8 mouse cellular contexts compared by ENCODE assay signal in genomic region chr19:8713997-8714652, GRCm38 (mm10). TPM values are rescaled to one million over a fixed set of nuclear protein-coding genes. Genes with fewer than 3 reads are reported as not detected.
DNase-seq lines count a peak whose midpoint lies in the region; ATAC-seq and TF ChIP-seq lines count a peak whose summit lies in the region.

No protein-coding gene starts in this region.

- no peak for DNase-seq in heart, postnatal 14 days
- DNase-seq in ES-E14 (ENCODE audit: low read depth, low spot score) = no peak
- DNase-seq in gastrocnemius, adult 8-10 months (ENCODE audit: low spot score in 2 of 2) = no peak
- DNase-seq in cerebellum, postnatal 10 days = no peak
- DNase-seq in kidney, postnatal 4 days = no peak

- no peaks in the 10 kb centered on the region for H3K9me3 ChIP-seq in heart, embryonic 11.5 days (replicated peaks; ENCODE audit: control insufficient read depth, low read length)
- no peaks in the 10 kb centered on the region for H3K9me3 ChIP-seq in ES-E14 (ENCODE audit: control insufficient read depth, insufficient read depth, low read depth, low read length)

- H3K27ac ChIP-seq in heart, embryonic 11.5 days (ENCODE audit: low read depth, low read length) = peak overlapping the region; percentile 88
- H3K27ac ChIP-seq in ES-E14 (ENCODE audit: insufficient read depth, low read depth, low read length, poor library complexity, severe bottlenecking) = peak overlapping the region; percentile 95

- H3K4me1 ChIP-seq in heart, embryonic 11.5 days (ENCODE audit: control insufficient read depth, insufficient read depth, low read length) = peaks cover 17% of the 10 kb centered on the region
- peaks cover 7 to 8% of the 10 kb centered on the region in 2 experiments; a peak in 2 of 4 replicates for H3K4me1 ChIP-seq in ES-E14 (ENCODE audit: control insufficient read depth in 2 of 2, insufficient read depth in 2 of 2, low read length in 2 of 2, poor library complexity in 1 of 2)

- H3K36me3 ChIP-seq in heart, embryonic 11.5 days (ENCODE audit: control insufficient read depth, insufficient read depth, low read length) = peaks cover 18% of the 10 kb centered on the region
- peaks cover 32% of the 10 kb centered on the region for H3K36me3 ChIP-seq in ES-E14 (ENCODE audit: control insufficient read depth, insufficient read depth, low read length, poor library complexity, severe bottlenecking)

- H3K4me2 ChIP-seq in heart, embryonic 11.5 days = peak overlapping the region; percentile 68

- H3K4me3 ChIP-seq in heart, embryonic 11.5 days (ENCODE audit: low read depth, low read length) = peak overlapping the region; percentile 72
- peak overlapping the region; percentile 92 to 98 for H3K4me3 ChIP-seq in ES-E14 (ENCODE audit: insufficient read depth in 1 of 2, low read depth in 1 of 2, low read length in 2 of 2, poor library complexity in 1 of 2, severe bottlenecking in 1 of 2)

- in situ Hi-C loops in ES-E14 (cut with MboI; ENCODE audit: low sequenced_read_pairs in 2 of 2, unreplicated experiment in 2 of 2) = no loop called here

- H3K9ac ChIP-seq in heart, embryonic 11.5 days (ENCODE audit: low read depth, low read length) = peak overlapping the region; percentile 90
- H3K9ac ChIP-seq in ES-E14 (ENCODE audit: insufficient read depth, low read depth, low read length, poor library complexity, severe bottlenecking) = peak overlapping the region; percentile 95

- intact Hi-C loops in heart, postnatal 14 days (cut with DNase I) = no loop called here

- no peak for ATAC-seq in heart, embryonic 11.5 days (replicated peaks; ENCODE audit: insufficient number of reproducible peaks, low FRiP score, low TSS enrichment)
- ATAC-seq in granulocyte monocyte progenitor cell, adult 5-6 weeks (replicated peaks; ENCODE audit: poor library complexity, severe bottlenecking) = peak; percentile 34
- peak; percentile 16 for ATAC-seq in megakaryocyte progenitor cell, adult 5-6 weeks (replicated peaks; ENCODE audit: poor library complexity)

- no peaks in the 10 kb centered on the region for H3K27me3 ChIP-seq in heart, embryonic 11.5 days (ENCODE audit: control insufficient read depth, insufficient read depth, low read length)

- 8% methylated on average over 13 of the region's 13 CpGs for WGBS in heart, embryonic 11.5 days (ENCODE audit: insufficient replicate concordance)

TF ChIP-seq in ES-E14, 5 proteins besides CTCF, POLR2A, EP300 and RAD21:
- TF ChIP-seq HCFC1 (IDR thresholded peaks at IDR 0.05; ENCODE audit: borderline replicate concordance, insufficient read depth, low read length) (no peak), ZC3H11A (IDR thresholded peaks at IDR 0.05; ENCODE audit: borderline replicate concordance, low read depth, low read length) (no peak), CHD2 (IDR thresholded peaks at IDR 0.05; ENCODE audit: low read depth, low read length) (no peak), MAFK (IDR thresholded peaks at IDR 0.05; ENCODE audit: insufficient read depth, low read depth, low read length) (no peak), ZNF384 (IDR thresholded peaks at IDR 0.05; ENCODE audit: low read depth, low read length) (no peak)
TF ChIP-seq in ES-E14: peak in this region for 0.

RNA-seq across cellular contexts. Expression of gene Slc3a2, which starts 9.0 kb away (rescaled TPM):
- polyA plus RNA-seq in heart, embryonic 11.5 days (2014; fragmentation: Nextera tagmentation; extraction: Ambion mirVana) = 82.6 and 87.8 TPM in 2 replicates
- total RNA-seq in heart, postnatal 14 days (2021) = 10 to 100 TPM; 39.8 to 50.9 TPM
- total RNA-seq in ES-E14 (2012; rRNA removed) = 354 and 566 TPM in 2 replicates
- 60.1 and 70.1 TPM in 2 replicates for total RNA-seq in granulocyte monocyte progenitor cell, adult 5-6 weeks (2014; fragmentation: Nextera tagmentation)
- total RNA-seq in granulocyte monocyte progenitor cell, adult 5-6 weeks (2017) = 78.5 and 87.2 TPM in 2 replicates
- total RNA-seq in megakaryocyte progenitor cell, adult 5-6 weeks (2015) = 69.3 and 73.0 TPM in 2 replicates
- 84.0 and 87.7 TPM in 2 replicates for total RNA-seq in megakaryocyte progenitor cell, adult 5-6 weeks (2017)
- 10 to 100 TPM; 29.7 to 37.0 (median 31.1) TPM for total RNA-seq in gastrocnemius, adult 8-10 months (2022)

RNA-seq across cellular contexts. Expression of gene Wdr74, which starts 21.5 kb away (rescaled TPM):
- 56.4 and 58.8 TPM in 2 replicates for polyA plus RNA-seq in heart, embryonic 11.5 days (2014; fragmentation: Nextera tagmentation; extraction: Ambion mirVana)
- total RNA-seq in heart, postnatal 14 days (2021) = 10 to 100 TPM; 19.1 to 20.1 TPM
- 173 and 180 TPM in 2 replicates for total RNA-seq in ES-E14 (2012; rRNA removed)
- total RNA-seq in granulocyte monocyte progenitor cell, adult 5-6 weeks (2014; fragmentation: Nextera tagmentation) = 122 and 136 TPM in 2 replicates
- total RNA-seq in granulocyte monocyte progenitor cell, adult 5-6 weeks (2017) = 96.6 and 196 TPM in 2 replicates
- total RNA-seq in megakaryocyte progenitor cell, adult 5-6 weeks (2015) = 111 and 112 TPM in 2 replicates
- 102 TPM in 2 replicates for total RNA-seq in megakaryocyte progenitor cell, adult 5-6 weeks (2017)
- total RNA-seq in gastrocnemius, adult 8-10 months (2022) = 10 to 100 TPM; 14.0 to 16.7 (median 14.9) TPM

RNA-seq across cellular contexts. Expression of gene 1700092M07Rik, which starts 26.4 kb away (rescaled TPM):
- polyA plus RNA-seq in heart, embryonic 11.5 days (2014; fragmentation: Nextera tagmentation; extraction: Ambion mirVana) = 0.99 and 2.2 TPM in 2 replicates
- under 1 TPM in 1 of 2 experiments, not detected in 1; 0.95 TPM for total RNA-seq in heart, postnatal 14 days (2021)
- total RNA-seq in ES-E14 (2012; rRNA removed) = 8.5 and 8.9 TPM in 2 replicates
- total RNA-seq in granulocyte monocyte progenitor cell, adult 5-6 weeks (2014; fragmentation: Nextera tagmentation) = not detected in 2 replicates
- total RNA-seq in granulocyte monocyte progenitor cell, adult 5-6 weeks (2017) = 2.5 TPM in 2 replicates
- 1.2 and 4.4 TPM in 2 replicates for total RNA-seq in megakaryocyte progenitor cell, adult 5-6 weeks (2015)
- not detected in 2 replicates for total RNA-seq in megakaryocyte progenitor cell, adult 5-6 weeks (2017)
- not detected for total RNA-seq in gastrocnemius, adult 8-10 months (2022)

RNA-seq across cellular contexts. Expression of gene Stx5a, which starts 27.1 kb away (rescaled TPM):
- 82.2 and 85.1 TPM in 2 replicates for polyA plus RNA-seq in heart, embryonic 11.5 days (2014; fragmentation: Nextera tagmentation; extraction: Ambion mirVana)
- 10 to 100 TPM; 37.4 to 40.5 TPM for total RNA-seq in heart, postnatal 14 days (2021)
- total RNA-seq in ES-E14 (2012; rRNA removed) = 66.3 and 73.2 TPM in 2 replicates
- 63.4 and 64.7 TPM in 2 replicates for total RNA-seq in granulocyte monocyte progenitor cell, adult 5-6 weeks (2014; fragmentation: Nextera tagmentation)
- total RNA-seq in granulocyte monocyte progenitor cell, adult 5-6 weeks (2017) = 43.0 and 62.0 TPM in 2 replicates
- total RNA-seq in megakaryocyte progenitor cell, adult 5-6 weeks (2015) = 32.5 and 45.3 TPM in 2 replicates
- 54.1 and 54.8 TPM in 2 replicates for total RNA-seq in megakaryocyte progenitor cell, adult 5-6 weeks (2017)
- 10 to 100 TPM; 12.3 to 19.8 (median 14.9) TPM for total RNA-seq in gastrocnemius, adult 8-10 months (2022)

RNA-seq across cellular contexts. Expression of gene Nxf1, which starts 42.7 kb away (rescaled TPM):
- polyA plus RNA-seq in heart, embryonic 11.5 days (2014; fragmentation: Nextera tagmentation; extraction: Ambion mirVana) = 126 and 138 TPM in 2 replicates
- 10 to 100 TPM; 59.3 to 59.5 TPM for total RNA-seq in heart, postnatal 14 days (2021)
- total RNA-seq in ES-E14 (2012; rRNA removed) = 99.5 and 101 TPM in 2 replicates
- total RNA-seq in granulocyte monocyte progenitor cell, adult 5-6 weeks (2014; fragmentation: Nextera tagmentation) = 268 and 347 TPM in 2 replicates
- 89.4 and 113 TPM in 2 replicates for total RNA-seq in granulocyte monocyte progenitor cell, adult 5-6 weeks (2017)
- total RNA-seq in megakaryocyte progenitor cell, adult 5-6 weeks (2015) = 339 and 367 TPM in 2 replicates
- 76.5 and 91.9 TPM in 2 replicates for total RNA-seq in megakaryocyte progenitor cell, adult 5-6 weeks (2017)
- total RNA-seq in gastrocnemius, adult 8-10 months (2022) = 10 to 100 TPM; 24.0 to 34.0 (median 27.7) TPM
